Mouse (Mus musculus): ENCODE measurements around the gene Aldoc. TPM values are rescaled to one million over a fixed set of nuclear protein-coding genes. Genes with fewer than 3 reads are reported as not detected.

Gene Aldoc
- total and polyA plus RNA-seq, 2 experiments from 2014 or later, result 15.1 to 32.5 TPM

DNA sequence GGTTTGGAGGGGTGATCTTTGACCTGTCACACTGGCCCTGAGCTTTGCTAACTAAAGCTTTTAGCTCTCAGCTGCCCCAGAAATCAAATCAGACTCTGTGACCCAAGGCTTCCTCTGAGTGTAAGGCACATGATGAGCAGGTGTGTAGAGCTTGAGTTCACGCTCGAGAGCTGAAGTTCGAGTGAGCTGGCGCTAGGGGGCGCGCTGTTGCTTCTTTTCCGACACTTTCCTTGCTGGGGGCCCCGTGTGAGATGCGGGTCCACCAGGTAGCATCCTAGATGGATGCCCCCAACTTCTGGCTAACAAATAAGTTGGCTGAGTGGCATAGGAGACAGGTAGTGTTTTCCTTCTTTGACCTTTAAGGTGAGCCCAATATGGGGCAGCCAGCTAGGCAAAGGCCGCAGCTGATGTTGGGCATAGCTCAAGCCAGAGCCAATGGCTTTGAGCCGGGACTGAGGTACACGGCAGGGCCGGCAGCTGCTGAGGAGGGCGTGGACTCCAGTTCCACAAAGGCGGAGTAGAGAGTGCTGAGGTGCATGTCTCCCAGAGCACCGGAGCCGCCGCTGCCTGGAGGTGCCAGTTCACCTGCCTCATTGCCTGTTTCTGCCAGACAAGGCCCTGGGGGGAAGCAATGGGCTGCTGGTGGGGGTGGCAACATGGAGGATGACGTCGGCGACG lies 35.7 kb downstream of the Aldoc start:
- H3K4me2 ChIP-seq (ENCODE audit: low read depth, low read length), result no peak overlapping the region
- ATAC-seq (ENCODE audit: insufficient read depth, low read depth) (no peak), DNase-seq (ENCODE audit: low spot score) (no peak)
- H3K4me1 ChIP-seq (ENCODE audit: control insufficient read depth, insufficient read depth), result no peaks in the 10 kb centered on the region
- WGBS, result 17% methylated on average over 22 of the region's 22 CpGs
- no peaks in the 10 kb centered on the region for H3K9me3 ChIP-seq (replicated peaks; ENCODE audit: control insufficient read depth, low read length)
- no peak overlapping the region for H3K27ac ChIP-seq (ENCODE audit: low read depth)
- H3K4me3 ChIP-seq (ENCODE audit: low read depth, low read length), result no peak overlapping the region
- no peaks in the 10 kb centered on the region for H3K27me3 ChIP-seq (ENCODE audit: control insufficient read depth, insufficient read depth, low read length)
- no peak overlapping the region for H3K9ac ChIP-seq (replicated peaks; ENCODE audit: low read depth, low read length)
- no peaks in the 10 kb centered on the region for H3K36me3 ChIP-seq (replicated peaks; ENCODE audit: control insufficient read depth, insufficient read depth, low read length)
- TF ChIP-seq CTCF (IDR thresholded peaks at IDR 0.05; ENCODE audit: low read depth) (peak; percentile 29), EP300 (IDR thresholded peaks at IDR 0.05; ENCODE audit: low read depth) (no peak)

DNA sequence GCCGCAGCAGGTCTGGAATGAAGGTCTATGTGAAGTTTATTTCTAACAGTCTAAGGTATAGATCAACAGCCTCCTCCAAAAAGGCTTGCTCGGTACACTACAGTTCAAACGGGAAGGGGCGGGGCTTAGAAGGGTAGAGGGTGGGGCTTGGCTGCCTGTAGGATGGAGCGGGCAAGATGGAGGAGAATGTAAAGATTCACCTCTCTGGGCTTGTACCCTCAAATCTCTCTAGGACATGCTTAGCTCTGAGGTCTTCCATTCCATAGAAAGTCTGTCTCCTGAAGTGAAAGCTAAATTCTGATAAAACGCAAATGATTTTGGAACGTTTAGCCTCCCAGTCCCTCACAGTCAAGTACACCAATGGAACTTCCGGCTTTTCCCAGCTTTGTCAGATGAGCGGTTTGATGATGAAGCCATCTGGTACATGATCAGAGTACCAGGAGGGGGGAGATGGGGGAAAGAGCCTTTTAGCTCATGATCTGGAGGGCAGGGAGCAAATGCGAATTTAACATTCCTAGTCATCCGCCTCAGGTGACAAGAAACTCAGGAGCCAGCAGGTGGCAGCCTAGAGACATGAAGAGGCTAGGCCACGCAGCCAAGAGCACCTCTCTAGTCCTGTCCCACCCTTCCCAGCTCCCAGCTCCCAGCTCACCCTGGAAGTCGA lies 37.5 kb downstream of the Aldoc start:
- Histone ChIP-seq H3K4me3 (ENCODE audit: low read depth, low read length) (peak overlapping the region; percentile 33), H3K4me1 (ENCODE audit: control insufficient read depth, insufficient read depth) (no peaks in the 10 kb centered on the region), H3K4me2 (ENCODE audit: low read depth, low read length) (peak overlapping the region; percentile 59), H3K9ac (replicated peaks; ENCODE audit: low read depth, low read length) (no peak overlapping the region), H3K27me3 (ENCODE audit: control insufficient read depth, insufficient read depth, low read length) (0 out of 2 replicates have a peak, but pooled peaks cover 4% of the 10 kb centered on the region), H3K27ac (ENCODE audit: low read depth) (no peak overlapping the region), H3K36me3 (replicated peaks; ENCODE audit: control insufficient read depth, insufficient read depth, low read length) (no peaks in the 10 kb centered on the region), H3K9me3 (replicated peaks; ENCODE audit: control insufficient read depth, low read length) (no peaks in the 10 kb centered on the region)
- TF ChIP-seq CTCF (IDR thresholded peaks at IDR 0.05; ENCODE audit: low read depth) (peak; percentile 71), EP300 (IDR thresholded peaks at IDR 0.05; ENCODE audit: low read depth) (no peak)
- DNase-seq (ENCODE audit: low spot score) (peak; percentile 71), ATAC-seq (ENCODE audit: insufficient read depth, low read depth) (0 out of 2 replicates have a peak, but pooled peaks have one; percentile 45)
- 10% methylated on average over 13 of the region's 13 CpGs for WGBS

DNA sequence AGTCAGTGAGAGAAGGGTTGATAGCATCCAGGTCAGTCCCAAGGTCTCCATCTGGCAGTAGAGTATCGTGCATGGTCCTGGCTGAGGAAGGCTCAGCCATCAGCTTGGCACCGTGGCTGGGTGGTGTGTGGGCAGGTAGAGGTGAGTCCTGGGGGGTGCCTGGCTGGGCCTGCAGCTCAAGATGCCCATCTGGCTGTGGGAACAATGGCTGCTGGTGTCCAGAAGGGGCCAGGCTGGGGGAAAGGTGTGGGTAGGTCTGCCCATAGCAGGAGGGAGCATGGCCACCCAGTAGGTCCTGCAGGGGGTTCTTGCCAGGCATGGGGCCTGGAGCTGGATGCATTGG lies 38.0 kb downstream of the Aldoc start:
- Histone ChIP-seq H3K27ac (ENCODE audit: low read depth) (no peak overlapping the region), H3K27me3 (ENCODE audit: control insufficient read depth, insufficient read depth, low read length) (0 out of 2 replicates have a peak, but pooled peaks cover 4% of the 10 kb centered on the region), H3K4me2 (ENCODE audit: low read depth, low read length) (no peak overlapping the region), H3K36me3 (replicated peaks; ENCODE audit: control insufficient read depth, insufficient read depth, low read length) (no peaks in the 10 kb centered on the region), H3K9me3 (replicated peaks; ENCODE audit: control insufficient read depth, low read length) (no peaks in the 10 kb centered on the region), H3K4me1 (ENCODE audit: control insufficient read depth, insufficient read depth) (no peaks in the 10 kb centered on the region), H3K4me3 (ENCODE audit: low read depth, low read length) (no peak overlapping the region), H3K9ac (replicated peaks; ENCODE audit: low read depth, low read length) (no peak overlapping the region)
- DNase-seq (ENCODE audit: low spot score) (no peak), ATAC-seq (ENCODE audit: insufficient read depth, low read depth) (no peak)
- TF ChIP-seq CTCF (IDR thresholded peaks at IDR 0.05; ENCODE audit: low read depth) (no peak), EP300 (IDR thresholded peaks at IDR 0.05; ENCODE audit: low read depth) (no peak)
- 64% methylated on average over 2 of the region's 2 CpGs for WGBS

DNA sequence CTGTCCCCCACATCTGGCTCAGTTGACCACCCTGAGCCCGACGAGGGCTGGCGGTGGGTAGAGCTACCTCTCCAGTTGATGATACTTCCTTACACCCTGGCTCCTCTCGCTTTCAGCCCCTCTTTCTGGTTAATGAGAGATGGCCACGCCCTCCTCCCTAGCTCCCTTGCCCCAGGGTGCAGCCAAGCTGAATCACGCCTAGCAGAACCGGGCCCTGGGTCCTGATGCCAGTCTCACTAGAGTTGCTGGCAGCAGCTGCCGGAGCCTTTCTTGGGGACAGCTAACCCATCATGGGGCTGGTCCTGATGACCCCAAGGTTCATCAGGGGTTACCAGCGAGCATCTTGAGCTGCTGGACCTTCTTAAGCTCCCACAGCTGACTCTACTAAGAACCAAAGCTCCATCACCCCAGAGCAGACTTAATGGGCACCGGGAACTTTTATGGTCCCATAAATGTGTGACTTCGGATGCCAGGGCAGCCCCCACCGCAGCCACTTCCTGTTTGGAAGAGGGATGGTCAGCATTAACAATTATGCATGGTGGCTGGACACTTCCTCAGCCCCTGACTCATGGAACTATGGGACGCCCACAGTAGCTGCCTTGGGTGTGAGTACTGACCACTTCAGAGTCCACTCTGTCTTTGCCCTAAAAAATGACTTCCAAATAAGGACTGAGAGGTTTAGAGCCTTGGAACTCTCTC lies 40.7 kb downstream of the Aldoc start:
- no peak for ATAC-seq (ENCODE audit: insufficient read depth, low read depth)
- WGBS, result 71% methylated on average over 13 of the region's 13 CpGs
- no peaks in the 10 kb centered on the region for H3K36me3 ChIP-seq (replicated peaks; ENCODE audit: control insufficient read depth, insufficient read depth, low read length)
- no peaks in the 10 kb centered on the region for H3K9me3 ChIP-seq (replicated peaks; ENCODE audit: control insufficient read depth, low read length)
- no peak overlapping the region for H3K9ac ChIP-seq (replicated peaks; ENCODE audit: low read depth, low read length)
- H3K4me1 ChIP-seq (ENCODE audit: control insufficient read depth, insufficient read depth), result no peaks in the 10 kb centered on the region
- H3K27me3 ChIP-seq (ENCODE audit: control insufficient read depth, insufficient read depth, low read length), result 0 out of 2 replicates have a peak, but pooled peaks cover 10% of the 10 kb centered on the region
- DNase-seq (ENCODE audit: low spot score), result no peak
- no peak overlapping the region for H3K27ac ChIP-seq (ENCODE audit: low read depth)
- H3K4me2 ChIP-seq (ENCODE audit: low read depth, low read length), result no peak overlapping the region
- TF ChIP-seq EP300 (IDR thresholded peaks at IDR 0.05; ENCODE audit: low read depth) (no peak), CTCF (IDR thresholded peaks at IDR 0.05; ENCODE audit: low read depth) (no peak)
- no peak overlapping the region for H3K4me3 ChIP-seq (ENCODE audit: low read depth, low read length)

DNA sequence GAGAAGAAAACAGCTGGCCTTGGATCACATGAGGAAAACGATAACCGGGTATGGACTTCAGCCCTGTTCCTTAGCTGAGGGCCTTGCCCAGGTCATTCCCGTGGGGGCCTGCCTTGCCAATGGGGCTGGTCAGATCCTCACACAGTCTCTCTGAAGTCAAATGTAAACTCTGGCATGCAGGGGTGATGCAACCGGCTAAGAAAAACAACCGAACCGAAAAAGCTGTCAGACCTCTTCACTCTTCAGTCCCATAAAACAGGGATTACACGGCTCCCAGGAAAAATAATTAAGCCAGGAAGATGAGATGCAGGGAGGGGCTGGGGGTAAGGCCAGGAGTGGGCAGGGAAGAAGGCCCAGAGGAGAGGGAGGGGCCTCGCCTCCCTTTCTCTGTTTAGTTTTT lies 41.3 kb downstream of the Aldoc start:
- H3K9me3 ChIP-seq (replicated peaks; ENCODE audit: control insufficient read depth, low read length), result no peaks in the 10 kb centered on the region
- H3K36me3 ChIP-seq (replicated peaks; ENCODE audit: control insufficient read depth, insufficient read depth, low read length), result no peaks in the 10 kb centered on the region
- no peaks in the 10 kb centered on the region for H3K4me1 ChIP-seq (ENCODE audit: control insufficient read depth, insufficient read depth)
- 46% methylated on average over 7 of the region's 8 CpGs for WGBS
- ATAC-seq (ENCODE audit: insufficient read depth, low read depth), result no peak
- no peak for DNase-seq (ENCODE audit: low spot score)
- H3K4me3 ChIP-seq (ENCODE audit: low read depth, low read length), result no peak overlapping the region
- no peak overlapping the region for H3K27ac ChIP-seq (ENCODE audit: low read depth)
- no peak overlapping the region for H3K9ac ChIP-seq (replicated peaks; ENCODE audit: low read depth, low read length)
- 0 out of 2 replicates have a peak, but pooled peaks cover 10% of the 10 kb centered on the region for H3K27me3 ChIP-seq (ENCODE audit: control insufficient read depth, insufficient read depth, low read length)
- TF ChIP-seq EP300 (IDR thresholded peaks at IDR 0.05; ENCODE audit: low read depth), result no peak
- TF ChIP-seq CTCF (IDR thresholded peaks at IDR 0.05; ENCODE audit: low read depth), result no peak
- H3K4me2 ChIP-seq (ENCODE audit: low read depth, low read length), result no peak overlapping the region

Measured in heart, postnatal 0 days (tissue).